Mouse (Mus musculus) midbrain, embryonic 12.5 days (tissue): ENCODE data around the gene Slc25a13. TPM values are rescaled to one million over a fixed set of nuclear protein-coding genes. Genes with fewer than 3 reads are reported as not detected.

Experiments used
- ATAC-seq: fragments of 200-750 bp; cut with Nextera tagmentation; 2 replicates; pipeline ENCODE4 v1.8.0; 2017; ENCODE audit warnings: low read depth, moderate TSS enrichment, moderate library complexity; ENCODE audit not compliant: low FRiP score
- H3K27ac ChIP-seq: fragments of 300-500 bp; sonication (generic); replicated peaks from 2 replicates; pipeline ENCODE4 v1.5.1; 2016; ENCODE audit warnings: mild to moderate bottlenecking
- H3K27me3 ChIP-seq: fragments of 300-500 bp; sonication (generic); 2 replicates; pipeline ENCODE4 v1.6.1; 2016; ENCODE audit warnings: mild to moderate bottlenecking
- H3K36me3 ChIP-seq: fragments of 300-500 bp; sonication (generic); 2 replicates; pipeline ENCODE4 v1.6.1; 2016
- H3K4me1 ChIP-seq: fragments of 300-500 bp; sonication (generic); 2 replicates; pipeline ENCODE4 v1.6.1; 2016
- H3K4me2 ChIP-seq: fragments of 300-500 bp; sonication (generic); replicated peaks from 2 replicates; pipeline ENCODE4 v1.6.1; 2016; ENCODE audit warnings: mild to moderate bottlenecking, moderate library complexity
- H3K4me3 ChIP-seq: fragments of 300-500 bp; sonication (generic); 2 replicates; pipeline ENCODE4 v1.5.1; 2016; ENCODE audit warnings: mild to moderate bottlenecking
- H3K9ac ChIP-seq: fragments of 300-500 bp; sonication (generic); replicated peaks from 2 replicates; pipeline ENCODE4 v1.6.1; 2016; ENCODE audit warnings: mild to moderate bottlenecking, moderate library complexity
- H3K9me3 ChIP-seq: fragments of 300-500 bp; sonication (generic); 2 replicates; pipeline ENCODE4 v1.6.1; 2016; ENCODE audit warnings: mild to moderate bottlenecking
- WGBS: fragments of 180-500 bp; shearing (Covaris S2); methylation state at CpG from one replicate; pipeline ENCODE4 v1.1.7; 2016; 5-methylcytosine and 5-hydroxymethylcytosine counted together
- polyA plus RNA-seq: library from polyadenylated mRNA; unstranded; fragments of >200 nt; fragmentation: Nextera tagmentation; extraction: Ambion mirVana; gene quantifications from 2 replicates; pipeline ENCODE4 v1.2.1, GENCODE M21; 2016

The Slc25a13 gene
- polyA plus RNA-seq, 1 experiment from 2014 or later: 23.6 TPM

DNA sequence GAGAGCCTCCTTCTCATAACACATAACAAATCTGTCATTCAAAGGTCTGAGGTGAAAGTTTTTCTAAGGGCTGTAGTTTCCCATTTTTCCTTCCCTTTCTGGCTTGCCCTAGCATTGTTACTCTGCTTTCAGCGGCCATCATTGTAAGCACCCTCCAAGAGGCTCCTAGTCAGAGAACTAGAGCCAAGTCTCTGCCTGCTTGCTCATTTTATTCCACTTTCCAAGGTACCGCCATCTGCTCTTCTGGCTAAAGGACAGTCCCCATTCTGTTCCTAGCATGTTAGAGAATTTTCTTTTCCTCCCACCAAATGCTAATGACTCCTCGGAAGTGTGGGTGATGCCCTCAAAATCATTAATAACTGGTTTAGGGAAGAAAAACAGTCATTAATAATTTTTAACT is 214.9 kb downstream of the Slc25a13 start:
- Histone ChIP-seq H3K27me3 (0 out of 2 replicates have a peak, but pooled peaks cover 1% of the 10 kb centered on the region), H3K9ac (no peak overlapping the region), H3K36me3 (no peaks in the 10 kb centered on the region), H3K4me2 (no peak overlapping the region), H3K27ac (no peak overlapping the region), H3K4me1 (peaks cover 14% of the 10 kb centered on the region), H3K4me3 (no peak overlapping the region), H3K9me3 (no peaks in the 10 kb centered on the region)
- 77% methylated on average over 3 of the region's 3 CpGs for WGBS
- ATAC-seq: no peak

DNA sequence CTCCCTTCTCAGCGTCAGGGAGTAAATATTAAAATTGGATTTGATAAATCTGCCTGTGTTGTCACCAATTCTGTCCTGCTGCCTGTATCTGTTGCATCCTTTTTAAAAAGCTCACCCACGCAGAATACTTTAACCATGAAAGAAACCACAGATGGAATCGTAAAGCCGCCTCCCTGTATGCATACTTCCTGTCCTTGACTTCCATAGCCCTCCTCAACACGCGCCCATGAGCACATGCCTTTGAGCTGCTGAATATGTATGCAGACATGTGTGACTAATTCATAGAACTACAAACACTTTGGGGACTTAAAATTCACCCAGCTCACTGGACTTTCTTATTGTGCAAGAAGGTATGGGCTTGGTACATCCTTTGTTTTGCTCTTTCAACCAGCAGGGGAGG is 219.4 kb downstream of the Slc25a13 start:
- ATAC-seq: peak; percentile 74
- Histone ChIP-seq H3K27ac (no peak overlapping the region), H3K4me1 (peaks cover 15% of the 10 kb centered on the region), H3K9me3 (no peaks in the 10 kb centered on the region), H3K4me3 (no peak overlapping the region), H3K4me2 (no peak overlapping the region), H3K27me3 (no peaks in the 10 kb centered on the region), H3K36me3 (no peaks in the 10 kb centered on the region), H3K9ac (no peak overlapping the region)
- 49% methylated on average over 6 of the region's 6 CpGs for WGBS

DNA sequence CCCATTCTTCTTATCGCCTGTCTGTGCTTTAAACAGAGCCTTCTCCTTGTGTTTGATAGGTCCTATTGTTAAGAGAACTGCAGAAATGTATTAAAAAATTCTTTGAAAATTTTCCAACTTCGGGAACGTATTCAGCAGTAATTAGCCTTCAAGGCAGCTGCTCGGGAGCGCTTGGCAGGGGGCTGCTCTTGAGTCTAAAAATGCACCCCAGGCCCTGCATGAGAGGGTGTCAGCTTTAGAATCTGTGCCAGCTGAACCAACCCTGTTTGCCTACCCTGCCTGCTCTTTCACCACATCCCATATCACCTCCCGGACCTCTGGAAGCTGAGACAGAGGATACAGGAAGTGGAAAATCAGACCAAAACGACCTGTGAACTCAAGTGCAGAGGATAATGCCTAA is 223.9 kb downstream of the Slc25a13 start:
- H3K4me2 ChIP-seq: no peak overlapping the region
- WGBS: 54% methylated on average over 7 of the region's 7 CpGs

DNA sequence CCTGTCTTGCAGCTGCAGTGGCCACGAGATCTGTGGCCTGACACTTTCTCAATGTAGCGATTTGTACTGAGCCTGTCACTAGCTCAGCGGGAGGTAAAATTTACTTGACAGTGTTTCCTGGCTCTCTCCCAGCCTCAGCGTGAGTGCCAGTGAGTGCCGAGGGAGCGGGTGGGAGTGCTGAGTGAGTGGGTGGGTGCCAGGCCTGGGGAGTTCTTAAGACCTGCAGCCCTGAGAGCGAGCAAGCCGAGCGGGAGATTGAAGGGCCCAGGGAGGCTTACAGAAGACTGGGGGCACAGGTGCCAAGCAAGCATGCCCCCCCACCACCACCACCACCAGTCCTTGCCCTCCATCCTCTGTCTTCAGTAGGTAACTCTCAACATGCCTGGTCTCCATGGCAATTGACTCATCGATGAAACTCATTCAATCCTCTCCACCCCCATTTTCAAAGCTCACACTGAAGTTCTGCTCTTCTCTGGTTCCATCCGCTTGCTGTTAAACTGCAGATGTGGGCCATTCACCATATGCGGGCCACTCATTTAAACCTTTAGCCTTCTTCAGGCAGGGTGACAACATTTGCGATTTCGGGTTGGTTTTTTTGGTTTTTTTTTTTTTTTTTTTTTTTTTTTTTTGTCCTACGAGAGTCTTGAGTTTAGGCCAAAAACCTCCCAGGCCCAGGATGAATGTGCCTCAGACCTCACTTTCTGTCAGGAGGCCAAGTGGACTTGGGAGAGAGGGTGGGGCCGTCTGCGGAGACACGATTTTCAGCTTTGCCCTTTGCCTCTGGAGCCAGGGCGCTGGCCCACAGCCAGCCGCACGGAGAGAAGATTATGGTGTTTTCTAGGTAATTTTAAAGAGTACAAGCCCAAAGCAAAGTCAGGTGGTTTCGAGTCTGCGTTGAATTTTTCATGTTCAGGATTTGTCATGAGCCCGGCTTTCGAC is 224.9 kb downstream of the Slc25a13 start:
- Histone ChIP-seq H3K4me1 (peaks cover 14% of the 10 kb centered on the region), H3K27me3 (no peaks in the 10 kb centered on the region), H3K9ac (no peak overlapping the region), H3K4me2 (no peak overlapping the region), H3K27ac (no peak overlapping the region), H3K9me3 (no peaks in the 10 kb centered on the region), H3K4me3 (no peak overlapping the region), H3K36me3 (no peaks in the 10 kb centered on the region)
- WGBS: 60% methylated on average over 25 of the region's 25 CpGs
- ATAC-seq: peak; percentile 34; the same call in 1 of the 2 replicates

More for the DNA sequence above, 223.9 kb downstream of the Slc25a13 start:
- no peak for ATAC-seq
- Histone ChIP-seq H3K4me1 (peaks cover 23% of the 10 kb centered on the region), H3K9me3 (no peaks in the 10 kb centered on the region), H3K27ac (no peak overlapping the region), H3K27me3 (no peaks in the 10 kb centered on the region), H3K36me3 (no peaks in the 10 kb centered on the region), H3K4me3 (no peak overlapping the region), H3K9ac (no peak overlapping the region)

DNA sequence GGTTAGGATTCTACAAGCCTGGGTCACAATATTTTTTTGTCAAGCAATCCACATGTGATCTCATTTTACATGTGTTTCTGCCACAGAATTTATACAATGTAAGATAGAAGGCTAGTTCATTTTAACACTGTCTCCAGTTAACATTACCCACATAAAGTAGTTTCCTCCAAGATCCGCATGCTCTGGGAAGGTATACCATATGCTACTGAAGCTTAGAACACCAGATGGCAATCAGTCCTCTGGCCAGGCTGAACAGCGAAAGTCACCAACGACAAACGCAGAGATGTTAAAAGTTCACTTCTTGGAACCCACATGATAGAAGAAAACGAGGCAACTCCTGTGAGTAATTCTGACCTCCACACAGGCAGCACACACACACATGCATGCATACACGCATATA is 225.7 kb downstream of the Slc25a13 start:
- ATAC-seq: no peak
- no peak overlapping the region for H3K27ac ChIP-seq
- no peaks in the 10 kb centered on the region for H3K36me3 ChIP-seq
- H3K27me3 ChIP-seq: no peaks in the 10 kb centered on the region
- no peak overlapping the region for H3K4me3 ChIP-seq
- WGBS: 74% methylated on average over 6 of the region's 6 CpGs
- no peak overlapping the region for H3K9ac ChIP-seq
- peaks cover 14% of the 10 kb centered on the region for H3K4me1 ChIP-seq
- no peak overlapping the region for H3K4me2 ChIP-seq
- no peaks in the 10 kb centered on the region for H3K9me3 ChIP-seq
